Mouse (Mus musculus): ENCODE data around the gene Fam122b.
"Not testable (repeated sequence)": the region's sequence is repeated elsewhere in the genome, so short reads cannot be mapped to it uniquely, and the experiment has no call there.

The Fam122b gene

DNA sequence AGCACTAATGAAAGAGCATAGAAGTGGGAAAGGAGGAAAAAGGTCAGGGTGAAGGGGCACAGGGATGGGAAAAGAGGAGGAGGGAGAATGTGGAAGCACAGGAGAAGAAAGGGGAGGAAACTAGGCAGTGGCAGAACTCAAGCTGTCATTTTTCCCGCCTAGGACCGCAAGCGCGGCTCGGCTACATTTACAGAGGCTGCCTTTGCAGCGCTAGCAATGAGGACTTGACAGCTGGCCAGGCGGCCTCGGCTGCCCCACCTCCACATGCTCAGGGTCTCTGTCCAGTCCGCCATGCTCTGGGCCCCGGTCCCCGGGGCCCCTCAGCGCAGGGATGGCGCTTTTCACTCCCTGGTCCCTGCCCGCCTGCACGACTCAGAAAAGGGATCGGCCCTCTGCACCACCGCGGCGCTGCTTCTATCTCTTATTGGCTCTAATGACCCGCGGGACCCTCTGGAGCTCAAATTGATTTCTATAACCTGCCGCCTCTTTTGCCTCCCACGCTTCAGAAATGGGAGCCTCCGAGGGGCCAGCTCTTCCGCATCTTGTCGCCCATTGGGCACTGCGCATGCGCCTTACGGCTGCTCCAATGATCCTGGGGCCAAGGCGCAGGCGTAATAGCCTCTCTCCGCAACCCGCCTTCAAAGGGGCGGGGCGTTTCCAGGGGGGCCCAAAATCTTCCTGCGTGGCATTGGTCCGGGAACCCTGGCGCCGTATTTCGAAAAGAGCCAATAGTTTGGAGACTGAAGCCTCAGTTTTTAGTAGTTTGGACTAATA is at the start of gene Fam122b:
Gene Fam122b (minus strand): TSS at position 517 of the 774 bp plus-strand sequence.
- DNase-seq (ENCODE audit: low spot score in 2 of 2) = peak; percentile 84

GRCm38 (mm10) chrX:53287924-53288323 is 18.3 kb upstream of the Fam122b start:
- DNase-seq (ENCODE audit: low spot score in 2 of 2) = no peak

- no peak for DNase-seq (ENCODE audit: low spot score in 2 of 2)
These were observed 3.5 kb upstream of the Fam122b start, which contains the start of gene Fam122c for GRCm38 (mm10) chrX:53273124-53273523. TSS of gene Fam122c (plus strand) at chrX:53273424.

DNA sequence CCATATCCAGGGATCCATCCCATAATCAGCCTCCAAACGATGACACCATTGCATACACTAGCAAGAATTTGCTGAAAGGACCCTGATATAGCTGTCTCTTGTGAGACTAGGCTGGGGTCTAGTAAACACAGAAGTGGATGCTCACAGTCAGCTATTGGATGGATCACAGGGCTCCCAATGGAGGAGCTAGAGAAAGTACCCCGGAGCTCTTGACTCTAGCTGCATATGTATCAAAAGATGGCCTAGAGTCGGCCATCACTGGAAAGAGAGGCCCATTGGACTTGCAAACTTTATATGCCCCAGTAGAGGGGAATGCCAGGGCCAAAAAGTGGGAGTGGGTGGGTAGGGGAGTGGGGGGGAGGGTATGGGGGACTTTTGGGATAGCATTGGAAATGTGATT is 2.0 kb upstream of the Fam122b start:
- not testable (repeated sequence) for DNase-seq (ENCODE audit: low spot score in 2 of 2)

DNA sequence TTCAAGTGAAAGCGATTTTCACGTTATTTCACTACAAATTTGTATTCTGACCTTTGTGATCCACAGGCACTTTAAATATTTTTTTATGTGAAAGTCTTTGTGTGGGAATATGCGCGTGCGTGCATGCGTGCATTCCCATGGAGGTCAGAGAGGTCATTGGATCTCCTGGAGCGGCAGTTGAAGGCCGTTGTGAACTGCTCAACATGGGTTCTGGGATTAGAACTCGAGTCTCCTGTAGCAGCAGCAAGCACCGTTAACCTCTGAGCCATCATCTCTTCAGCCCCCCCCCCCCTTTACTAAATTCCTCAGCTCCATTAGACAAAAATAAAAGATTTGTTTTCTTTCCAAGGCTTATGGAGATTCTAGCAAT is 443 bp upstream of the Fam122b start:
- DNase-seq (ENCODE audit: low spot score in 2 of 2) = no peak

- peak; percentile 14 to 21 for DNase-seq (ENCODE audit: low spot score in 2 of 2)
These were observed 749 bp downstream of the Fam122b start for GRCm38 (mm10) chrX:53268856-53269255.

GRCm38 (mm10) chrX:53266186-53266585 is 3.4 kb downstream of the Fam122b start:
- DNase-seq (ENCODE audit: low spot score in 2 of 2) = no peak

GRCm38 (mm10) chrX:53255195-53255594 is 14.4 kb downstream of the Fam122b start:
- no peak for DNase-seq (ENCODE audit: low spot score in 2 of 2)

GRCm38 (mm10) chrX:53240011-53240410 is 29.6 kb downstream of the Fam122b start, which contains the start of gene Plac1:
TSS of gene Plac1 (minus strand) at chrX:53240111.
- no peak for DNase-seq (ENCODE audit: low spot score in 2 of 2)

DNA sequence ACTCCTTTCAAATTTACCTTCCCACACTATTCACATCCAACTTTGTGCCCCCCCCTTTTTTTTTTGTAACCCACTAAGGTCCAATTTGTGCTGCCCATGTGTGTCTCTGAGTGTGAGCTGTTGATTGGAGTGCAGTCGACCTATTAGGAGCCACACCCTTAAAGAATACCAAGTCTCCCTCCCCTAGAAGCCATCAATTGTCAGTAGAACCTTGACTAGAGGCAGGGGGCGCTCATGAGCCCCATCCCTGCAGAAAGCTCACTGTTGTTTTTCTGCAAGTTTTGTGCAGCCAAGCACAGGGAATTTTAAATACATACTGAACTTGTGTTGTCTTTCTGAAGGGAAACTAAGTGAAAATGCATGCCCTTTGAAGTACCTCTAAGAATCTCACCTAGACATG is 31.6 kb downstream of the Fam122b start:
- DNase-seq (ENCODE audit: low spot score in 2 of 2) = no peak

DNA sequence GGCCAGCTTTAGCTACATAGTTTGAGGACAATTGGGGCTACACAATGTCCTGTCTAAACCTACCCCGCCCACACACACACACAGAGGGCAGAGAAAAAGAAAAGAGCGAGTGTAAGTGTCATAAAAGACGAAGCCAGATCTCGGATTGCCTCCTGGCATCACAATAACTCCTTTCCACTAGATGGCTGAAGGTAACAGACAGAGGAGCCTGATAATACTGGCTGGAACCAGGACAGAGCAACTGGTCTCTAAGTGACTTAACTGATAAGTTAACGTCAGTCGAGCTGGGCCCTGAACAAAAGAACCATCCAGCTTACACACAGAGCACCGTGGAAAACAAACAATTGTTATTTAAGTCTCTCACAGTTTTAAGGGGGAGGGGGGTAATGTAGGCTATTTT is 33.2 kb downstream of the Fam122b start:
- no peak for DNase-seq (ENCODE audit: low spot score in 2 of 2)

DNA sequence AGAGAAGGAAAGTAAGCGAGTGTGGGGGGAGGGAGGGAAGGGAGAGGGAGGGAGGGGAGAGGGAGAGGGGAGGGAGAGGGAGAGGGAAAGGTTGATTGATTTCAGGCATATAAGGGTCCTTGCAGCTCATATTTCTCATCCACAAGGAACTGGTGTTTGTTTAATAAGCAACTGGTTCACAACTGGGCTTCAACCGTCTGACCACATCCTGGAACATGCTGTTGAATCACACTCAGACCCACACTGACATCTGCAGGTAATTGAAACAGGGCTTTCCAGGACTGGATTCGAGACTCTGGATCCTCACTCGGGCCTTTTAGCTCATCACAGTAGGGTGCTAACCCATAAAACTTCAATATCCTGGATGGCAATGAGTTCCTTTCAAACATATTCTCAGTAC is 35.9 kb downstream of the Fam122b start:
- DNase-seq (ENCODE audit: low spot score in 2 of 2) = no peak

GRCm38 (mm10) chrX:53231965-53232364 is 37.6 kb downstream of the Fam122b start:
- no peak for DNase-seq (ENCODE audit: low spot score in 2 of 2)

- no peak for DNase-seq (ENCODE audit: low spot score in 2 of 2)
These were observed 45.2 kb downstream of the Fam122b start for GRCm38 (mm10) chrX:53224353-53224944.

GRCm38 (mm10) chrX:53220855-53221254 is 48.8 kb downstream of the Fam122b start:
- DNase-seq (ENCODE audit: low spot score in 2 of 2) = no peak

DNA sequence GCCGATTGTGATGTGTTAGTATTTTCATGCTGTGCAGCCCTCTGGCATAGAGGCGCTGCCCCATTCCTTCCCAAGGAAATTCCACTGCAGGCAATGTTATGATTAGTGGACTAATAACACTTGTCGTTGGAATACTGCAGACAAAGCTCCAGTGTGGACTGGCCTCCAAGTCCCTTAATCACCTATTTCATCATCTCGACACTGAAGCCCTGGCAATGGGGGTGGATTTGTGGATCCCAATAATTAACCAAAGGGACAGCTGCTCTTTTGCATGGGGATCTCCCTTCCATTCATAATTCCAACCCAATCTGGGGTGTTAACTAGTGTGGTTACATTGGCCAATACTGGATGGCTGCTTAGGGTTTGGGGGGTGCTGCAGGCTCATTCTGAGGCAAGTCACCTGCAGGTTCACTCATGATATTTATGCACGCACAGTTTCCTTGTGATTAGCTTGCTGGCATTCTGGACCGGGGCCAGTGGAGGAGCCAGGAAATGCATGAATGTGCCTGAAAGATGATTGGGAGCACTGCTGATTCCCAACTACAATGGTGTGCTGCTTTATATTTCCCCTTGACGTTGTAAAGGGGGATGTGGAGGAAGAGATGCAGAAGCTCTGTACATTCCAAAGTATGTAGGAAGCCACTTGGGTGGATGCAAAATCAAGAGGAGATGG is 54.9 kb downstream of the Fam122b start:
- DNase-seq (ENCODE audit: low spot score in 2 of 2) = no peak

GRCm38 (mm10) chrX:53213838-53214237 is 55.8 kb downstream of the Fam122b start:
- no peak for DNase-seq (ENCODE audit: low spot score in 2 of 2)

DNA sequence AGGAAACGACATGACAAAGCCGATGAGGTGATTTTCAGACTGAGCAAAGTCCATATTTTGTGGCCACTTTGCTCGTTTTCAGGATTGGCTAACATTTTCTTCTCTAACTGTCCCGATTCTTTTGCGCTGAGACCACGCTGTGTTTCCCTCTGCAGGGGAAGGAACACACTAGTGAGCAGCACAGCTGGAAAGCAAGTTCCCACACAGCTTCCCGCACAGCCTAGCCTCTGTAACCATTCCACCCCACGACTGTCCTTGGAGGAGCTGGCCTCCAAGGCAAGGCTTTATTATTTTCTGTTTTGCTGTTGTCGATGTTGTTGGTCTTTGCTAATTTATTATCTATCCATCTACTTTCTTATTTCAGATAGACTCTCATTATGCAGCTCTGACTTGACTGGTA is 57.1 kb downstream of the Fam122b start:
- DNase-seq (ENCODE audit: low spot score in 2 of 2) = no peak

DNA sequence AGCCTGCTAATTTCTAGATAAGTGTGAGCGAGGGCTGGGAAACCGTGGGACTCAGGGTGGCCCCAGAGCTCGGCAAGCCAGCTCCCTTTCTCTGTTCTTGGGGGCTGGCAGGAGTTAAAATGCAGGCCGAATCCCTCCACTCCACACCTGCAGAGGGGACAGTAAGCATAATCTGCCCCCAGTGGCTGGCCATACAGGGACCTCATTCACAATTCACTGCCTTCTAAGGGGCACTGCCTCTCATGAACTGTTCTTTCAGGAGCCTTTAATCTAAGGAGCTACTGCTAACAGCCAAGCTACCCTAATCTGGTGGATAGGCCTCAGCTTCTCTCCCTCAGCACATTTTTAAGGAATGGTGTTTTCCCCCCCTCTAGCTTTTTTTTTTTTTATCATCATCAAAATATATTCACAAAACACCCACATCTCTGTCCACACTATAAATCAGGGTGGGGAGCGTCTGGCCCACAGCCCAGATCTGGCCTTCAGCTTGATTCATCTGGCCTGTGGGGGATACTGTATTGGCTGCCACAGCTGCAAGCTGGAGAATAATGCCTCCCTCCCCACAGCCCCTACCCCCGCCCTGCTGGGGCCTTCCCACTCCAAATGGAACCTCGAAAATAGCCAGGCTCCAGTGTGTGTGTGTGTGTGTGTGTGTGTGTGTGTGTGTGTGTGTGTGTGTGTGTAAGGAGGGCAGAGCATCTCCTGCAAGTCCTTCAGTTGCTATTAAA is 57.7 kb downstream of the Fam122b start:
- DNase-seq (ENCODE audit: low spot score in 2 of 2) = peak; percentile 22 to 25

- DNase-seq (ENCODE audit: low spot score in 2 of 2) = no peak
These were observed 60.2 kb downstream of the Fam122b start for GRCm38 (mm10) chrX:53209431-53209830.

GRCm38 (mm10) chrX:53204690-53205311 is 64.8 kb downstream of the Fam122b start:
- DNase-seq (ENCODE audit: low spot score in 2 of 2) = no peak

- no peak for DNase-seq (ENCODE audit: low spot score in 2 of 2)
These were observed 68.0 kb downstream of the Fam122b start for GRCm38 (mm10) chrX:53201616-53202015.
